7 mouse cellular contexts compared by ENCODE assay signal in the genomic region with DNA sequence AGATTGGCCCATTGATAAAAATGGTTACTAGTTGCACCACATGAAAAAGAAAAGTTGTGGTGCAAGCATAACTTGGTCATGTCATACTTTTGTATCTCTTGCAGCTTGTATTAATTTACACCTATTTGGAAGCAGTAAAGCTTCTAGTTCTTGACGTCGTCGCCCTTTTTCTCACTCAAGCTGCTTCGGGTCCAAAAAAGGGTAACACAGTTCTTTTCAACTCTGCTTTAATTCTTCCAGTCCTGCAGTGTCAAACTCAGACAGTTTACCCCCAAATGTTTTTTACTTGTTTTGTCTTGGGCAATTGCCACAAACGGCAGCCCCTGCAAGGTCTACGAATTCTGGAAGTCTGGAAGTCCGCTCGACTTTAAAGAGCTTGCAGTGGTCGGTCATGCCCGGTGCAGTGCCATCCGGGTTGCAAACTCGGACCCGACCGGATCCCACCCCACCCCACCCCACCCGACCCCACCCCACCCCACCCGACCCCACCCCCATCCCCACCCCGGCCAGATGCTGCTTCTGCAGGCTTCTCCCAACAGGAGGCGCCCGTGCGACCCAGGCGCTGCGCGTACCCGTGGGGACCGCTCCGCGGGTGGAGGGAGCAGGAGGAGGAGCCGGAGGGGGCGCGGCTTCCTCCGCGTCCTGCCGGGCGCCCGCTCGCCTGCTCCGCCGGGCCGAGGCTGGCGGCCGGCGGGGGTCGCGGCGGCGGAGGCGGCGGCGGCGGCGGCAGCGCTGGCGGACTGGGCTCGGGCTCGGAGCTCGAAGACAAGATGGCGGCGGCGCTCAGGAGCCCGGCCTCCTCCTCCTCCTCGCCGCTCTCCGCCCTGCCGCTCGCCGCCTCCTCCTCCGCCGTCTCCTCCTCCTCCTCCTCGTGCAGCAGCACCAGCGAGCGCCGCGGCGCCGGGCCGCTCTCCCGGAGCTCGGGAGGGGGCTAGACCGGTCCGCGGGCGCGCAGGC. TPM values are rescaled to one million over a fixed set of nuclear protein-coding genes. Genes with fewer than 3 reads are reported as not detected.
DNase-seq lines count a peak whose midpoint lies in the region; ATAC-seq lines count a peak whose summit lies in the region.

Pcnx (plus strand) TSS at position 673 of the 957 bp plus-strand sequence.

- peak; percentile 70 for ATAC-seq in granulocyte monocyte progenitor cell, adult 5-6 weeks (replicated peaks; ENCODE audit: poor library complexity, severe bottlenecking)
- ATAC-seq in limb, embryonic 12.5 days (ENCODE audit: insufficient number of reproducible peaks, insufficient read depth, low FRiP score, low TSS enrichment, low read depth), result peak; percentile 58
- ATAC-seq in midbrain, embryonic 14.5 days (ENCODE audit: low FRiP score, low TSS enrichment), result peak; percentile 86

- peak within 1 kb of the TSS; percentile 98 for H3K4me3 ChIP-seq in limb, embryonic 12.5 days (replicated peaks)
- H3K4me3 ChIP-seq in midbrain, embryonic 14.5 days (replicated peaks; ENCODE audit: low read depth, low read length), result peak within 1 kb of the TSS; percentile 99

- H3K27ac ChIP-seq in limb, embryonic 12.5 days, result peak within 1 kb of the TSS; percentile 94
- peak within 1 kb of the TSS; percentile 97 for H3K27ac ChIP-seq in midbrain, embryonic 14.5 days (replicated peaks; ENCODE audit: low read depth, low read length)

- peaks cover 35% of the 10 kb centered on the region for H3K4me1 ChIP-seq in limb, embryonic 12.5 days (replicated peaks)
- peaks cover 21% of the 10 kb centered on the region for H3K4me1 ChIP-seq in midbrain, embryonic 14.5 days (ENCODE audit: control insufficient read depth, insufficient read depth, low read length)

- DNase-seq in adrenal gland, adult 2 months, result peak; percentile 93
- peak; percentile 95 for DNase-seq in embryo, embryonic 11 days
- DNase-seq in kidney, adult 11 months, result peak; percentile 77
- DNase-seq in midbrain, embryonic 14.5 days, result peak; percentile 95
- peak; percentile 62 to 86 for DNase-seq in spleen, postnatal 10 days (ENCODE audit: low spot score in 2 of 2)

- H3K36me3 ChIP-seq in limb, embryonic 12.5 days, result no peaks in the 10 kb centered on the region
- H3K36me3 ChIP-seq in midbrain, embryonic 14.5 days (ENCODE audit: control insufficient read depth, insufficient read depth, low read length), result no peaks in the 10 kb centered on the region

- WGBS in limb, embryonic 12.5 days, result 1% methylated on average over 54 of the region's 83 CpGs
- WGBS in midbrain, embryonic 14.5 days, result 3% methylated on average over 50 of the region's 83 CpGs

- peaks cover 9% of the 10 kb centered on the region for H3K27me3 ChIP-seq in limb, embryonic 12.5 days
- H3K27me3 ChIP-seq in midbrain, embryonic 14.5 days (ENCODE audit: control insufficient read depth, insufficient read depth, low read length), result no peaks in the 10 kb centered on the region

- H3K9ac ChIP-seq in limb, embryonic 12.5 days (replicated peaks), result peak within 1 kb of the TSS; percentile 96
- peak within 1 kb of the TSS; percentile 92 for H3K9ac ChIP-seq in midbrain, embryonic 14.5 days (replicated peaks; ENCODE audit: low read length)

- no peaks in the 10 kb centered on the region for H3K9me3 ChIP-seq in limb, embryonic 12.5 days
- H3K9me3 ChIP-seq in midbrain, embryonic 14.5 days (ENCODE audit: control insufficient read depth, low read length), result no peaks in the 10 kb centered on the region

- H3K4me2 ChIP-seq in limb, embryonic 12.5 days, result peak within 1 kb of the TSS; percentile 71
- H3K4me2 ChIP-seq in midbrain, embryonic 14.5 days (ENCODE audit: low read length), result peak within 1 kb of the TSS; percentile 71

RNA-seq across cellular contexts. Expression of gene Pcnx, which starts in this region (rescaled TPM):
- total RNA-seq in adrenal gland, adult 2 months (2021), result 10 to 100 TPM; 48.7 to 56.5 TPM
- 20.5 and 23.4 TPM in 2 replicates for polyA plus RNA-seq in adrenal gland, adult 2 months (2012; rRNA removed)
- total RNA-seq in granulocyte monocyte progenitor cell, adult 5-6 weeks (2014; fragmentation: Nextera tagmentation), result 14.8 and 24.4 TPM in 2 replicates
- total RNA-seq in granulocyte monocyte progenitor cell, adult 5-6 weeks (2017), result 13.9 TPM in 2 replicates
- 12.7 and 13.7 TPM in 2 replicates for polyA plus RNA-seq in limb, embryonic 12.5 days (2016; fragmentation: Nextera tagmentation; extraction: Ambion mirVana)
- polyA plus RNA-seq in midbrain, embryonic 14.5 days (2014; fragmentation: Nextera tagmentation; extraction: Ambion mirVana), result 9.0 and 16.5 TPM in 2 replicates

Comparison
In these comparisons a context has a peak if more than half of its experiments do, and no peak if none do; other contexts are left out.
1. Peak in every context shown above with its lines: DNase-seq, ATAC-seq, H3K4me3 ChIP-seq and H3K27ac ChIP-seq.